Mouse (Mus musculus): Measurements from ENCODE around the gene Mcrs1. TPM values are rescaled to one million over a fixed set of nuclear protein-coding genes. Genes with fewer than 3 reads are reported as not detected.
"Not testable (repeated sequence)": the region's sequence is repeated elsewhere in the genome, so short reads cannot be mapped to it uniquely, and the experiment has no call there.

Gene Mcrs1
- total RNA-seq (2014; fragmentation: Nextera tagmentation) (30.9 and 51.4 TPM in 2 replicates), total RNA-seq (2017) (44.0 and 48.0 TPM in 2 replicates)

- peak; percentile 91 for ATAC-seq (replicated peaks; ENCODE audit: poor library complexity, severe bottlenecking)
These were observed at the start of gene Mcrs1 for GRCm38 (mm10) chr15:99251626-99252380. TSS of gene Mcrs1 (minus strand) at chr15:99251961.

GRCm38 (mm10) chr15:99296213-99296612 lies 44.5 kb upstream of the Mcrs1 start:
- no peak for ATAC-seq (replicated peaks; ENCODE audit: poor library complexity, severe bottlenecking)

GRCm38 (mm10) chr15:99295484-99295981 lies 43.8 kb upstream of the Mcrs1 start, which contains the start of gene Fam186b:
TSS of gene Fam186b (minus strand) at chr15:99295888.
- ATAC-seq (replicated peaks; ENCODE audit: poor library complexity, severe bottlenecking): no peak

- peak; percentile 90 for ATAC-seq (replicated peaks; ENCODE audit: poor library complexity, severe bottlenecking)
These were observed 43.1 kb upstream of the Mcrs1 start, which contains the start of gene Prpf40b for GRCm38 (mm10) chr15:99294813-99295374. TSS of gene Prpf40b (plus strand) at chr15:99295087.

GRCm38 (mm10) chr15:99294287-99294686 lies 42.5 kb upstream of the Mcrs1 start:
- no peak for ATAC-seq (replicated peaks; ENCODE audit: poor library complexity, severe bottlenecking)

GRCm38 (mm10) chr15:99290586-99290985 lies 38.8 kb upstream of the Mcrs1 start:
- no peak for ATAC-seq (replicated peaks; ENCODE audit: poor library complexity, severe bottlenecking)

GRCm38 (mm10) chr15:99285189-99285535 lies 33.4 kb upstream of the Mcrs1 start:
- ATAC-seq (replicated peaks; ENCODE audit: poor library complexity, severe bottlenecking): no peak

- peak; percentile 96 for ATAC-seq (replicated peaks; ENCODE audit: poor library complexity, severe bottlenecking)
These were observed 32.9 kb upstream of the Mcrs1 start for GRCm38 (mm10) chr15:99284527-99285188.

GRCm38 (mm10) chr15:99283456-99283855 lies 31.7 kb upstream of the Mcrs1 start:
- ATAC-seq (replicated peaks; ENCODE audit: poor library complexity, severe bottlenecking): no peak

- no peak for ATAC-seq (replicated peaks; ENCODE audit: poor library complexity, severe bottlenecking)
These were observed 26.5 kb upstream of the Mcrs1 start for GRCm38 (mm10) chr15:99278271-99278670.

- no peak for ATAC-seq (replicated peaks; ENCODE audit: poor library complexity, severe bottlenecking)
These were observed 24.3 kb upstream of the Mcrs1 start for GRCm38 (mm10) chr15:99276095-99276494.

- peak; percentile 91 for ATAC-seq (replicated peaks; ENCODE audit: poor library complexity, severe bottlenecking)
These were observed 13.9 kb upstream of the Mcrs1 start for GRCm38 (mm10) chr15:99265679-99266078.

GRCm38 (mm10) chr15:99264363-99264762 lies 12.6 kb upstream of the Mcrs1 start:
- ATAC-seq (replicated peaks; ENCODE audit: poor library complexity, severe bottlenecking): no peak

GRCm38 (mm10) chr15:99262702-99263101 lies 10.9 kb upstream of the Mcrs1 start:
- no peak for ATAC-seq (replicated peaks; ENCODE audit: poor library complexity, severe bottlenecking)

- peak; percentile 92 for ATAC-seq (replicated peaks; ENCODE audit: poor library complexity, severe bottlenecking)
These were observed 8.0 kb upstream of the Mcrs1 start for GRCm38 (mm10) chr15:99259730-99260252.

- ATAC-seq (replicated peaks; ENCODE audit: poor library complexity, severe bottlenecking): peak; percentile 64
These were observed 7.5 kb upstream of the Mcrs1 start for GRCm38 (mm10) chr15:99259167-99259729.

GRCm38 (mm10) chr15:99255241-99255749 lies 3.5 kb upstream of the Mcrs1 start:
- ATAC-seq (replicated peaks; ENCODE audit: poor library complexity, severe bottlenecking): no peak

- ATAC-seq (replicated peaks; ENCODE audit: poor library complexity, severe bottlenecking): no peak
These were observed 2.8 kb upstream of the Mcrs1 start for GRCm38 (mm10) chr15:99254477-99255005.

- no peak for ATAC-seq (replicated peaks; ENCODE audit: poor library complexity, severe bottlenecking)
These were observed 2.0 kb upstream of the Mcrs1 start for GRCm38 (mm10) chr15:99253772-99254171.

- not testable (repeated sequence) for ATAC-seq (replicated peaks; ENCODE audit: poor library complexity, severe bottlenecking)
These were observed 1.4 kb upstream of the Mcrs1 start for GRCm38 (mm10) chr15:99253175-99253479.
